Mouse (Mus musculus): ENCODE data around the gene 1110012L19Rik. TPM values are rescaled to one million over a fixed set of nuclear protein-coding genes. Genes with fewer than 3 reads are reported as not detected.

Gene 1110012L19Rik
- 11.1 TPM for polyA plus RNA-seq (2014; fragmentation: Illumina TruSeq; extraction: RNeasy Lipid Tissue Mini Kit (QIAGEN cat#74804); ENCODE audit: low read depth, low replicate concordance)

GRCm38 (mm10) chrX:70385276-70385961 is at the start of gene 1110012L19Rik:
Gene 1110012L19Rik (plus strand): TSS chrX:70385877.

DNA sequence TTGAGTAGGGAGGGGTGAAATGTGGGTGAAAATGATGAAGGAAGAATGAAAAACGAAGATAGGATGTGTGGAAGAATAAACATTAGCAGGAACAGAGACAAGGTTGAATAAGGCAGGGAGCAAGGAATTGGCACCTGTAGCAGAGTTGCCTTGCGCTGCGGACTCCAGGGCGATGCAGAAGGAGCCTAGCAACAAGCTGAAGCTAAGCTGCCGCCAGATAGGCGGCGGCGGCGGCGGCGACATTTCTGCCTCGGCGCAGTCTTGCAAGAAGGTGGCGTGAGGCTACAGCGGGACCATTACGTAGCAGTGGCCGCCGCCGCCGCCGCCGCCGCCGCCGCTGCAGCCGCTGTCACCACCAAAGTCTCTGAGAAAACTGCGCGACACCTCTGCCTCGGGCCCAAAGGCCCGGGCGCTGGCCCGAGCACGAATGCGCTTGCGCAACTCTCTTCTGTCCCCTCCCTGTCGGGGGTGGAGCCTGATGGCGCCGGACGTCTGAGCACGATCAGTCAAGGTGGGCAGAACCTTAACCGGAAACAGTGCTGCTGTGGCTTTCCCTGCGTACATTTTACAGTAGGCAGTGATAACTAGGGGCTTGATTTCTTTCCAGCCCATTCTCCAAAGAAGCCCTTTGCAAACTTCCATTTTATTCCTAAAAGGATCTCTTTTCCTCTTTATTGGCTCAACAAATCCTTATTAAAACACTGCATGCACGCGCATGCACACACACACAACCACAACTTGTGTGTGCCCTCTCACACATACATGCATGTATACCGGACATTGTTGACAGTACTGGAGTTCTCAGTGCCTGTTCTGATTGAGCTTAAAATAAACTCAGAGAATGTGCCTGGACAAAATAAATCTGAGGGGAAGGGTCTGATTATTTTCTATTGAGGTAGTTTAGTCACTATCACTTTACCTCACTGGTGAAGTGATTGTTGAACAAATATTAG is 20.7 kb upstream of the 1110012L19Rik start, which contains the start of gene Ids:
Gene Ids, minus strand, starts transcription at position 424 of the 953 bp plus-strand sequence.

Other genes starting within 250 kb of the 1110012L19Rik start
- gene Ids, start 20.8 kb upstream of the 1110012L19Rik start, polyA plus RNA-seq (2014; fragmentation: Illumina TruSeq; extraction: RNeasy Lipid Tissue Mini Kit (QIAGEN cat#74804); ENCODE audit: low read depth, low replicate concordance), result 112 TPM
- 104 TPM for gene Tmem185a, start 91.3 kb downstream of the 1110012L19Rik start, polyA plus RNA-seq (2014; fragmentation: Illumina TruSeq; extraction: RNeasy Lipid Tissue Mini Kit (QIAGEN cat#74804); ENCODE audit: low read depth, low replicate concordance)